Mouse (Mus musculus): Measurements from ENCODE around the gene Pef1. TPM values are rescaled to one million over a fixed set of nuclear protein-coding genes. Genes with fewer than 3 reads are reported as not detected.
A peak's percentile ranks its signal among the peaks of the same experiment; 100 is the strongest.

The Pef1 gene
- 73.5 and 75.2 TPM in 2 replicates for polyA plus RNA-seq (2012; rRNA removed)

DNA sequence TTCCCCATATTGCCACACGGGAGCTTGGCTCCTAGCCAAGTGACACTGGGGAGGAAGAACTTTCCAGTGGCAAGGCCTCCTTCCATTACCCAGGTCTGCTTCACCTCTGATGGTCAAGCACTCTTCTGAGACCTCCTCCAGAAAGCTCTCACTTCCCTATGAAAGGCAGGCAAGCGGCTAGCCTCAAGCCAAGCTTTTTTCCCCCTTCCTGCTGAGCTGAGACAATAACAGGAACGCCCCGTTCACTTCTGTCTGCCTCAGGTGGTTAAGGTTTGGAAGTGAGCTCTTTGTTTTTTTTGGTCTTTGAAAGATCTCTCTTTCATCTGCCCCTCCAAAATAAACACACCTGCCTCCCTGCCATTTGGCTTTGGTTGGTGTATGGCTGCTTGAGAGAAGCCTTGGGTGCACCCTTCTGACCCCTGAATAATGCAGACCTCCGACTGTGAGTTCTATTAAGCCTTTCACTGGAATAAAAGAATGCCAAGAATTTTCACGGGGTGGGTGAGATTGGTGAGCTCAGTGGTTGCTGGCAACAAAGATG, at the start of gene Pef1:
Gene Pef1 (plus strand): TSS at position 448 of the 541 bp plus-strand sequence.
- no peak for DNase-seq (ENCODE audit: extremely low spot score in 1 of 2, low spot score in 1 of 2)

GRCm38 (mm10) chr4:130053111-130053510, 49.2 kb upstream of the Pef1 start:
- DNase-seq (ENCODE audit: extremely low spot score in 1 of 2, low spot score in 1 of 2), result no peak

GRCm38 (mm10) chr4:130054727-130055126, 47.6 kb upstream of the Pef1 start:
- DNase-seq (ENCODE audit: extremely low spot score in 1 of 2, low spot score in 1 of 2), result no peak

- DNase-seq (ENCODE audit: extremely low spot score in 1 of 2, low spot score in 1 of 2), result no peak
Observed at GRCm38 (mm10) chr4:130055160-130056010, 47.0 kb upstream of the Pef1 start.

DNA sequence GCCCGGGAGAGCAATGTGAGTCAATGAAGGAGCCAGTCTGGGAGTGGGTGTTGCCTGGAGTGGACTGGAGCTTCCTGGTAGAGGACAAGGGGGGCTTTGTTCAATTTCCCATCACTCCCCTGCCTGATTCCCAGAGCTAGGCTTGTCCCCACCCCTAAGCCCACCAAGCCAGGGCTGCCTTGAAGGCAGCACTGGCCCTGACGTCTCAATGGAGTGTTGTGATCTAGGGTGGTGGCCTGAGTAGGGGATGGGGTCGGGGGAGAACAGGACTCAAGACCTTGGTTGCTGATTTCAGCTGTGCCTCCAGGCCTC, 46.4 kb upstream of the Pef1 start:
- no peak for DNase-seq (ENCODE audit: extremely low spot score in 1 of 2, low spot score in 1 of 2)

DNA sequence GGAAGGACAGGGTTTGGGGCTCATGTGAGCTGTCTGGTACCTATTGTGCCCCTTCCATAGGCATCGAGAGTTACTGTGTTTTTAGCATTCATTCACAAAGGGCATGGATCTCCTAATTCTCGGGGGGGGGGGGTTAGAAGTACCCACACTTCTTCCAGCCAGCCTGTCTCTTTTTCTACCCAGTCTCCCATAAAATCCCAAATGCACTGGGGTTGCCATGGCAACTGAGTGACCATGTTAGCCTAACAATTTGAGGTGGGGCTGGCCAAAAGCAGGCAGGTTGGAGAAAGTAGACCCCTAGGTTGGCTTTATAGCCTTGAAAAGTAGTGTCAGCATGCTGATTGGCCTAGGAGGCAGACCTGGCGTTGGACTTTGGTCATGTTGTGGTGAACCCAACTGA, 45.9 kb upstream of the Pef1 start:
- no peak for DNase-seq (ENCODE audit: extremely low spot score in 1 of 2, low spot score in 1 of 2)

- DNase-seq (ENCODE audit: extremely low spot score in 1 of 2, low spot score in 1 of 2), result no peak
Observed at GRCm38 (mm10) chr4:130060937-130061336, 41.4 kb upstream of the Pef1 start.

DNA sequence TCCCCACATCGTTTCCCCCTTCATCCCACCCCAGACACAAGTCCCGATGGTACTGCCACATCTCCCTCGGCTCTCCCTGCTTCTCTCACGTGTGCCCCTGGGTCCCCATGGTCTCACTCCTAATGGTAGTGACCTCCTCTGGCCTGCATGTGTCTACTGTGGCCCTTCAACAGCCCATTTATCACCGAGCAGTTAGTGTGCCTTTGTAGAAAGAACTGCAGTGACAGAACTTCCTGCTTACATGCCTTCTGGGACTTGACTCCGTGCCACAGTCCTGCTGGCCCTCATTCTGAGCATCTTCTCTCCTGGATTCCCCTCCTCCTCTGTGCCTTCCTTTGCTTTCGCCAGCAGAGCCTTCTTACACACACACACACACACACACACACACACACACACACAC, 39.2 kb upstream of the Pef1 start:
- no peak for DNase-seq (ENCODE audit: extremely low spot score in 1 of 2, low spot score in 1 of 2)

- no peak for DNase-seq (ENCODE audit: extremely low spot score in 1 of 2, low spot score in 1 of 2)
Observed at GRCm38 (mm10) chr4:130066816-130067215, 35.5 kb upstream of the Pef1 start.

- no peak for DNase-seq (ENCODE audit: extremely low spot score in 1 of 2, low spot score in 1 of 2)
Observed at GRCm38 (mm10) chr4:130070523-130070922, 31.8 kb upstream of the Pef1 start.

DNA sequence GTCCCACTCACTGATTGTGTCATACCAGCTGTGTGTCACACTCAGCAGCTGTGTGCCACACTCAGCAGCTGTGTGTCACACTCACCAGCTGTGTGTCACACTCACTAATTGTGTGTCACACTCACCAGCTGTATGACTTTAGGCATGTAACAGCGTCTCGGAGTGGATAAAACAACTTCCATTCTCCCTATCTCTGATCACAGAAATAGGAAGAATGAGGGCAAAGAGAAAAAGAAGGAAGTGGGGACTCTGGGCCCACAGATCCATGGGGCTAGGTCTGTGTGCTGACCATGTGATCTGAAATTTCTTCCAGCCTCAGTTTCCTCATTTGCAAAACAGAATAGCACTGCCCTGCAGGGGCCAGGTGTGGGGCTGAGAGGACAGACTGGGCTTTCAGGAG, 30.6 kb upstream of the Pef1 start:
- DNase-seq (ENCODE audit: extremely low spot score in 1 of 2, low spot score in 1 of 2), result no peak

- no peak for DNase-seq (ENCODE audit: extremely low spot score in 1 of 2, low spot score in 1 of 2)
Observed at GRCm38 (mm10) chr4:130073367-130073766, 29.0 kb upstream of the Pef1 start.

DNA sequence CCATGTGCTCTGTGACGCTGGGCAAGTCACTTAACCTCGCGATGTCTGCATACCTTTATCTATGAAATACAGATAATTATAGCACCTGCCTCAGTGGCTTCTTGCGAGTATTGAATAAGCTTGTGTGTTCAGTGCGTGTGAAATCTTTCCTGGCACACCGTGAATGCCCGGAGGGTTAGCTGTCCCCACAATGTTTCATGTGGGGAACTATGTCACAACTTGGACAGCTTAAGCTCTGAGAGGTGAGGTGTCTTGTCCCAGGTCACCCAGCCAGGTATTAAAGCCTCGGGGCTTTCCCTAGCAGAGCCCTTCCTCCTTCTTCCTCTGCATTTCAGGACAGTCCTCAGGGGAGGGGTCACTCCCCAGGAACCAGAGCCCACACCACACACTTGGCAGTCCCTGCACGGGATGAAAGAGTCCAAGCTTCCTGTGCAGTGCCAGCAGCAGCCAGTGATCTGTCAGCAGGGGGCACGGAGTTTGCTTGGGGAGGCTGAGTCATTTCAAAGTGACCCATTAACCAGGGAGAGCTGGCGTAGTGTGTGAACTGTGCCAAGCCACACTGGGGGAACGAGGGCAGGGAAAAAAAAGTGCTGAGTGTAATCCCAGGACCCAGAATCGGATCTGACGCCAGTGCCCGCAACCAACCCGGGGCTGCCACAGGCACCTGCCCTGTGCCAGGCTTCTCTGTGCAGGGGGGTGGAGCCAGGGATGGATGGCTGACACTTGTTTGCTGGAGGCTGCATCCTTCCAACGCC, 27.4 kb upstream of the Pef1 start:
- no peak for DNase-seq (ENCODE audit: extremely low spot score in 1 of 2, low spot score in 1 of 2)

GRCm38 (mm10) chr4:130076856-130077255, 25.5 kb upstream of the Pef1 start:
- no peak for DNase-seq (ENCODE audit: extremely low spot score in 1 of 2, low spot score in 1 of 2)

- DNase-seq (ENCODE audit: extremely low spot score in 1 of 2, low spot score in 1 of 2), result no peak
Observed at GRCm38 (mm10) chr4:130078816-130079485, 23.4 kb upstream of the Pef1 start.

- DNase-seq (ENCODE audit: extremely low spot score in 1 of 2, low spot score in 1 of 2), result no peak
Observed at GRCm38 (mm10) chr4:130079521-130079920, 22.8 kb upstream of the Pef1 start.

DNA sequence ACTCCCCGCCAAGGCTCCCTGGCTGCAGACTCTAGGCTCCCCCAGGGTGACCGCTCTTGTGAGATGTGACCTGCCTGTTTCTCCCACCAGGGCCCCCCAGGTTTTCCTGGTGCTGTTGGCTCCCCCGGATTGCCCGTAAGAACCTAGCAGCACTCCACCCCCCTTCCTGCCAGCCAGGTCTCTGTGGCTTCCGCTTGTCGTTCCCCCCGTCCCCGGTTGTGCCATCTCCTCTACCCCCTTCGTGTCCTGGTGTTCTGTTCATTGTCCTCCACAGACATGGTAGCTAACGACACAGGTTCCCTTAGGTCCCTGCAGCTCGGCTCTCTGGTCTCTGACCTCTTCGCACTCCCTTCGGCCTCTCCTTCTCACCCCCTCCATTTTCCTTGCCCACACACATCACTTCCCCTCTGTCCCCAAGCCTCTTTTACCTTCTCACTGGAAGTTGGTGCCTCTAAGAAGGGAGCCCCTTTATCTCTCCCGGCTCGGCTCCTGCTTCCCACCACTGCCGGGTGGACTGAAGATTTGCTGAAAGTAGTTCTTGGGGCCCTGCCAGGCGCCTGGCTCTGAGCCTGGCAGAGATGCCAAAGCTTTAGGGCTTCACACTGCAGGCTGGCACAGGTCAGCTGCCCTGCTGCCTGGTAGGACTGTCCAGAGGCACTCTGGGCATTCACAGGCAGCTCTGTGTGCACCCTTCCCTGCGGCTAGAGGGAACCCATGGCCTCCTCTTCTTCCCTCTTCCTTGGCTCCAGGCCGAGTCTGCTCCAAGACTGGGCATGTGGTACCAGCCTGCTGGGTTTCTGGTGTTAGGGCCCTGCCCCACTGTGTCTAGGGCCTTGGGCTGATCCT, 20.8 kb upstream of the Pef1 start:
- peak; percentile 40 to 80 for DNase-seq (ENCODE audit: extremely low spot score in 1 of 2, low spot score in 1 of 2)

DNA sequence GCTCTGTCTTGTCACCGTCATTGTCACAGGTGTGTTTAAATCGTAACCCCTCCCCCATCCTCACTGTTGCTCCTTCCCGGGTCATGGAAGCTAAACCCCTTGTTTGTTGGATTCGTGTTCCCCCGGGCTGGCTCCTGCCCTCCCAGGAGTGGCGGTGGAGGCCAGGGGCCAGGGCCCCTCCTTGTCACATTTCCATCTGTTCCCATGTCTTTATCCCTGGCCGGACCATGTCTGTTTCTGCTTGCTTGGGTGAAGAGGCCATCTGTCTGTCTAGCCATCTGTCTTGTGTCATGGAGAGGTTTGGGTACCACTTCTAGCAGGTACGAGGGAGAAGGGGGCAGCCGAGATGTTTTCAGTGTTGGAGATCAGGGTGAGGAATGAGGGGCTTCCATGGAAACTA, 20.1 kb upstream of the Pef1 start:
- DNase-seq (ENCODE audit: extremely low spot score in 1 of 2, low spot score in 1 of 2), result no peak

GRCm38 (mm10) chr4:130084331-130084945, 17.9 kb upstream of the Pef1 start:
- DNase-seq (ENCODE audit: extremely low spot score in 1 of 2, low spot score in 1 of 2), result no peak
